14 mouse cellular contexts compared by ENCODE assay signal in the genomic region with DNA sequence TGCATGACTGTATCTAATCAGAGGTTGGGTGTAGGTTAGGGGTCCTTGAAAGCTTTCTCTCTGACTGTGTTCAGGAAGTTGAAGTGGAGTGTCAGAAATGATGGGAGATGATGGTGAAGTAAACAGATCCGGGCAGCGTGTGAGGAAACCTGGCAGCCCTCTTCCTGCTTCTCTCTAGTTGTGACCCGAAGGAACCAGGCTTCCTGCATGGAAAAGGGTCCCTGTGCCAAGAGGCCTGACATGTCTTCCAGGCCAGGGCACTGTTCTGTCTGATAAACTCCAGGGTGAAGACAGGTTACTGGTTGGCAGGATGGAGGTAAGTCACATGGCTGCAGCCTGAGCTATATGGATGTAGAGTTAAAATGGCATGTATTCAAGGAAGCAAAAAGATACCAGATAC.
"Had no signal": no experiment of that assay in that cellular context is flagged by ENCODE, and none has a peak within 500 bp of the region (broad histone marks: within the 10 kb centered on the region; RNA-seq: fewer than 3 reads in every experiment).

No protein-coding gene starts in this region.

- H3K36me3 ChIP-seq: midbrain, embryonic 15.5 days; neural tube, embryonic 13.5 days had no signal

- DNase-seq: kidney, adult 18-20 months; lung, adult 18-20 months; lung, postnatal 14 days; retina, postnatal 1 day; right cerebral cortex, postnatal 4 days; spleen, adult 18-20 months; thymus, adult 2 months; thymus, postnatal 25 days had no signal

- H3K9ac ChIP-seq: limb, embryonic 13.5 days; liver, embryonic 14.5 days; midbrain, embryonic 15.5 days; neural tube, embryonic 13.5 days had no signal

- H3K4me3 ChIP-seq: limb, embryonic 13.5 days; midbrain, embryonic 10.5 days; midbrain, embryonic 15.5 days; neural tube, embryonic 13.5 days had no signal

- H3K4me2 ChIP-seq: limb, embryonic 13.5 days; midbrain, embryonic 15.5 days; neural tube, embryonic 13.5 days had no signal

- H3K9me3 ChIP-seq: limb, embryonic 13.5 days; midbrain, embryonic 10.5 days; midbrain, embryonic 15.5 days; neural tube, embryonic 13.5 days had no signal

- H3K27ac ChIP-seq: hindbrain, postnatal 0 days; limb, embryonic 13.5 days; liver, embryonic 14.5 days; midbrain, embryonic 10.5 days; midbrain, embryonic 15.5 days; neural tube, embryonic 13.5 days had no signal

- ATAC-seq: hindbrain, postnatal 0 days; midbrain, embryonic 15.5 days had no signal
